Mouse (Mus musculus) left cerebral cortex, adult 18-20 months (tissue): ENCODE measurements around the gene Rreb1. TPM values are rescaled to one million over a fixed set of nuclear protein-coding genes. Genes with fewer than 3 reads are reported as not detected.

Experiments
- DNase-seq, 2 experiments: peaks; one replicate each; pipeline ENCODE4 v3.0.0; 2021 to 2022; ENCODE audit warnings: low spot score in 2 of 2, mixed read lengths in 1 of 2
- total RNA-seq, 2 experiments: library from RNA; stranded (reverse); gene quantifications; 2 replicates each; pipeline ENCODE4 v1.2.3; 2021

Rreb1 gene
- total RNA-seq, 2 experiments from 2014 or later: 35.5 to 42.3 TPM

- DNase-seq: peak; percentile 90 to 97
Observed at GRCm38 (mm10) chr13:37969337-37969736, 191.1 kb downstream of the Rreb1 start.

- no peak for DNase-seq
Observed at GRCm38 (mm10) chr13:37969988-37970387, 191.8 kb downstream of the Rreb1 start.

GRCm38 (mm10) chr13:37970887-37971530 is 192.8 kb downstream of the Rreb1 start:
- no peak for DNase-seq

- DNase-seq: peak in 1 of 2 experiments; percentile 23
Observed at GRCm38 (mm10) chr13:37974036-37974435, 195.8 kb downstream of the Rreb1 start.

- DNase-seq: no peak
Observed at GRCm38 (mm10) chr13:37974731-37975130, 196.5 kb downstream of the Rreb1 start.

GRCm38 (mm10) chr13:37979506-37979905 is 201.3 kb downstream of the Rreb1 start:
- no peak for DNase-seq

GRCm38 (mm10) chr13:37980346-37980745 is 202.1 kb downstream of the Rreb1 start:
- no peak for DNase-seq

- no peak for DNase-seq
Observed at GRCm38 (mm10) chr13:37981063-37981462, 202.9 kb downstream of the Rreb1 start.

GRCm38 (mm10) chr13:37986166-37986565 is 208.0 kb downstream of the Rreb1 start:
- no peak for DNase-seq

- DNase-seq: no peak
Observed at GRCm38 (mm10) chr13:37989701-37990100, 211.5 kb downstream of the Rreb1 start.

GRCm38 (mm10) chr13:37992638-37993371 is 214.6 kb downstream of the Rreb1 start:
- DNase-seq: no peak

GRCm38 (mm10) chr13:37993376-37993703 is 215.1 kb downstream of the Rreb1 start:
- no peak for DNase-seq

GRCm38 (mm10) chr13:37993704-37994404 is 215.7 kb downstream of the Rreb1 start, which contains the start of gene Ssr1:
Gene Ssr1 (minus strand): TSS chr13:37994217.
- DNase-seq: peak; percentile 94 to 97

- no peak for DNase-seq
Observed at GRCm38 (mm10) chr13:37994405-37994749, 216.2 kb downstream of the Rreb1 start.

- no peak for DNase-seq
Observed at GRCm38 (mm10) chr13:37999713-38000112, 221.5 kb downstream of the Rreb1 start.

Other genes with a start within 250 kb of the Rreb1 start
- gene Ssr1, start 215.8 kb downstream of the Rreb1 start, total RNA-seq: 10 to 100 TPM; 83.1 to 98.6 TPM